Mouse (Mus musculus) stomach, postnatal 0 days (tissue): ENCODE results near the gene Snw1. TPM values are rescaled to one million over a fixed set of nuclear protein-coding genes. Genes with fewer than 3 reads are reported as not detected.
A peak's percentile ranks its signal among the peaks of the same experiment; 100 is the strongest.
"Not testable (repeated sequence)": the region's sequence is repeated elsewhere in the genome, so short reads cannot be mapped to it uniquely, and the experiment has no call there.

Experiments used
- ATAC-seq: fragments of 200-750 bp; cut with Nextera tagmentation; 2 replicates; pipeline ENCODE4 v1.8.0; 2017; ENCODE audit not compliant: low FRiP score, low TSS enrichment
- DNase-seq: peaks from one replicate; pipeline ENCODE4 v3.0.0-alpha.2; 2016; ENCODE audit warnings: low spot score
- H3K27ac ChIP-seq: fragments of 300-500 bp; sonication (generic); replicated peaks from 2 replicates; pipeline ENCODE4 v1.5.1; 2014; ENCODE audit warnings: mild to moderate bottlenecking, control low read depth
- H3K27me3 ChIP-seq: fragments of 300-500 bp; sonication (generic); 2 replicates; pipeline ENCODE4 v1.6.1; 2014; ENCODE audit warnings: low read length; ENCODE audit not compliant: control insufficient read depth, insufficient read depth
- H3K36me3 ChIP-seq: fragments of 300-500 bp; sonication (generic); 2 replicates; pipeline ENCODE4 v1.6.1; 2014; ENCODE audit warnings: low read length, mixed read lengths; ENCODE audit not compliant: control insufficient read depth, insufficient read depth
- H3K4me1 ChIP-seq: fragments of 300-500 bp; sonication (generic); replicated peaks from 2 replicates; pipeline ENCODE4 v1.6.1; 2014; ENCODE audit warnings: antibody characterized with exemption; ENCODE audit not compliant: control insufficient read depth, insufficient read depth
- H3K4me2 ChIP-seq: fragments of 300-500 bp; sonication (generic); replicated peaks from 2 replicates; pipeline ENCODE4 v1.6.1; 2014; ENCODE audit warnings: low read depth, mild to moderate bottlenecking, control low read depth, moderate library complexity
- H3K4me3 ChIP-seq: fragments of 300-500 bp; sonication (generic); 2 replicates; pipeline ENCODE4 v1.5.1; 2014; ENCODE audit warnings: low read depth, low read length, control low read depth
- H3K9ac ChIP-seq: fragments of 300-500 bp; sonication (generic); 2 replicates; pipeline ENCODE4 v1.6.1; 2014; ENCODE audit warnings: mild to moderate bottlenecking, low read length, control low read depth, mixed read lengths
- H3K9me3 ChIP-seq: fragments of 300-500 bp; sonication (generic); 2 replicates; pipeline ENCODE4 v1.6.1; 2016; ENCODE audit warnings: low read length; ENCODE audit not compliant: control insufficient read depth
- CTCF ChIP-seq: IDR thresholded peaks from 2 replicates; pipeline ENCODE4 v1.5.1; 2016; ENCODE audit warnings: antibody characterized with exemption, low read depth, mild to moderate bottlenecking, moderate library complexity
- EP300 ChIP-seq: optimal IDR thresholded peaks from 2 replicates; pipeline ENCODE3; 2016; ENCODE audit warnings: antibody characterized with exemption
- WGBS: fragments of 180-500 bp; shearing (Covaris S2); extraction: QIAGEN DNeasy Blood & Tissue Kit; methylation state at CpG from one replicate; pipeline ENCODE4 v1.1.7; 2014; 5-methylcytosine and 5-hydroxymethylcytosine counted together
- polyA plus RNA-seq: library from polyadenylated mRNA; unstranded; fragments of >200 nt; fragmentation: Nextera tagmentation; extraction: Ambion mirVana; gene quantifications from 2 replicates; pipeline ENCODE4 v1.2.1, GENCODE M21; 2015

Gene Snw1
- 71.5 and 75.5 TPM in 2 replicates for polyA plus RNA-seq

GRCm38 (mm10) chr12:87471964-87472786, at the start of gene Snw1:
TSS of gene Snw1 (minus strand) at chr12:87472274.
- H3K27ac ChIP-seq: peak within 1 kb of the TSS; percentile 93
- H3K36me3 ChIP-seq: 0 out of 2 replicates have a peak, but pooled peaks cover 4% of the 10 kb centered on the region
- DNase-seq (peak; percentile 95), ATAC-seq (peak; percentile 97)
- peaks cover 7% of the 10 kb centered on the region for H3K4me1 ChIP-seq
- 3% methylated on average over 45 of the region's 45 CpGs for WGBS
- H3K27me3 ChIP-seq: no peaks in the 10 kb centered on the region
- H3K4me2 ChIP-seq: peak within 1 kb of the TSS; percentile 62
- peak within 1 kb of the TSS; percentile 92 for H3K4me3 ChIP-seq
- no peaks in the 10 kb centered on the region for H3K9me3 ChIP-seq
- TF ChIP-seq CTCF (no peak), EP300 (no peak)
- H3K9ac ChIP-seq: peak within 1 kb of the TSS; percentile 97

DNA sequence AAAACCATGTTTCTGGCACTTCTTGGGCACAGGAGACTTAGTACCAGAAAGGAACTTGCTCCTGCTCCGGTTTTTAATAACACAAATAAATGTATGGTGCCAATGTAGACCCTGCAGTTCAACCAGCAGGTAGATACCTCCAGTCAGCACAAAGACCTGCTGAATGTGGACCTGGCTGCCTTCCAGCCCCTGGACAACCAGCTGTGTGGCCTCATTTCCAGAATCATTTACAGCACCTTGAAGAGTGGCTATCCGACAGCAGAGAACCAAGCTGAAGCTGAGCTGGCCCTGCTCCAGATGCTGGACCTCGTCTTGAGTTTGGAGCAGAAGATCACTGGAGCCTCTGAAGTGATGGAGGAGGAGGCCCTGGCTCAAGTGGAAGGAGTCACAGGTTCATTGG, 47.5 kb upstream of the Snw1 start:
- 55% methylated on average over 3 of the region's 3 CpGs for WGBS
- not testable (repeated sequence) for DNase-seq, H3K27ac ChIP-seq, H3K4me3 ChIP-seq, ATAC-seq, H3K4me2 ChIP-seq, H3K36me3 ChIP-seq, H3K9me3 ChIP-seq, H3K4me1 ChIP-seq, H3K27me3 ChIP-seq, H3K9ac ChIP-seq

- H3K9ac ChIP-seq, DNase-seq: not testable (repeated sequence)
- WGBS: 81% methylated on average over 4 of the region's 4 CpGs
Observed at GRCm38 (mm10) chr12:87514016-87514415, 41.9 kb upstream of the Snw1 start, which contains the start of gene Gm8300. TSS of gene Gm8300 (plus strand) at chr12:87514316.

GRCm38 (mm10) chr12:87494421-87494820, 22.3 kb upstream of the Snw1 start, which contains the start of gene Gm5788:
TSS of gene Gm5788 (plus strand) at chr12:87494721.
- H3K9me3 ChIP-seq, H3K36me3 ChIP-seq, H3K9ac ChIP-seq, DNase-seq, ATAC-seq, H3K4me3 ChIP-seq, H3K27ac ChIP-seq, H3K4me1 ChIP-seq, H3K4me2 ChIP-seq, H3K27me3 ChIP-seq: not testable (repeated sequence)
- 85% methylated on average over 3 of the region's 3 CpGs for WGBS

More at GRCm38 (mm10) chr12:87514016-87514415, 41.9 kb upstream of the Snw1 start, which contains the start of gene Gm8300:
- not testable (repeated sequence) for H3K9me3 ChIP-seq, H3K27me3 ChIP-seq, H3K4me2 ChIP-seq, H3K36me3 ChIP-seq, H3K4me3 ChIP-seq, H3K27ac ChIP-seq, H3K4me1 ChIP-seq, ATAC-seq

GRCm38 (mm10) chr12:87488683-87489082, 16.6 kb upstream of the Snw1 start:
- ATAC-seq, H3K4me1 ChIP-seq, H3K4me2 ChIP-seq, H3K4me3 ChIP-seq, H3K9me3 ChIP-seq, H3K36me3 ChIP-seq, H3K27me3 ChIP-seq, H3K9ac ChIP-seq, H3K27ac ChIP-seq, DNase-seq: not testable (repeated sequence)
- WGBS: 45% methylated on average over 2 of the region's 2 CpGs

GRCm38 (mm10) chr12:87482482-87482881, 10.4 kb upstream of the Snw1 start:
- not testable (repeated sequence) for H3K9me3 ChIP-seq, H3K27ac ChIP-seq, ATAC-seq, H3K4me3 ChIP-seq, H3K4me1 ChIP-seq, H3K27me3 ChIP-seq, H3K9ac ChIP-seq, H3K36me3 ChIP-seq, DNase-seq, H3K4me2 ChIP-seq
- WGBS: 86% methylated on average over 5 of the region's 5 CpGs
